7 mouse cellular contexts compared by ENCODE assay signal in genomic region chr9:102933925-102934721, GRCm38 (mm10). TPM values are rescaled to one million over a fixed set of nuclear protein-coding genes. Genes with fewer than 3 reads are reported as not detected.
A peak's percentile ranks its signal among the peaks of the same experiment; 100 is the strongest.
DNase-seq lines count a peak whose midpoint lies in the region; ATAC-seq and TF ChIP-seq lines count a peak whose summit lies in the region.

No protein-coding gene starts in this region.

- no peak overlapping the region for H3K27ac ChIP-seq in MEL (ENCODE audit: control insufficient read depth, low read depth, low read length)
- H3K27ac ChIP-seq in hindbrain, embryonic 15.5 days (replicated peaks), result no peak overlapping the region

- H3K4me1 ChIP-seq in MEL (ENCODE audit: control insufficient read depth in 1 of 2, insufficient read depth in 2 of 2, low read length in 2 of 2), result peaks cover 0 to 5% of the 10 kb centered on the region in 2 experiments; a peak in 1 of 4 replicates
- no peaks in the 10 kb centered on the region; the same call in 1 of the 2 replicates for H3K4me1 ChIP-seq in hindbrain, embryonic 15.5 days (replicated peaks)

- intact Hi-C loops in left cerebral cortex, postnatal 10 days (cut with DNase I), result no loop called here
- intact Hi-C loops in gastrocnemius, postnatal 14 days (cut with DNase I; ENCODE audit: low total_unique reads), result no loop called here

- ATAC-seq in hindbrain, embryonic 15.5 days (ENCODE audit: low FRiP score, low read depth), result no peak

- H3K79me2 ChIP-seq in MEL (ENCODE audit: control insufficient read depth, insufficient read depth, low read length, poor library complexity), result no peaks in the 10 kb centered on the region

- no peak for TF ChIP-seq RAD21 in MEL (IDR thresholded peaks at IDR 0.05; ENCODE audit: low read depth, low read length)

- no peak for TF ChIP-seq CTCF in MEL (IDR thresholded peaks at IDR 0.05 in 2 of 3, conservative IDR thresholded peaks at IDR 0.05 in 1 of 3; ENCODE audit: control insufficient read depth in 1 of 3, insufficient read depth in 1 of 3, low read depth in 2 of 3, low read length in 3 of 3, poor library complexity in 1 of 3, severe bottlenecking in 1 of 3)
- TF ChIP-seq CTCF in brain, embryonic 14.5 days (IDR thresholded peaks at IDR 0.05; ENCODE audit: borderline replicate concordance, extremely low read depth, insufficient read depth, insufficient read length), result no peak

- DNase-seq in MEL (ENCODE audit: low read depth, low spot score), result no peak
- DNase-seq in brain, embryonic 14.5 days (ENCODE audit: low read depth), result peak; percentile 39
- DNase-seq in lung, postnatal 25 days (ENCODE audit: low spot score), result peak; percentile 27
- DNase-seq in left cerebral cortex, adult 8-10 months (ENCODE audit: low spot score in 2 of 2), result no peak
- no peak for DNase-seq in left cerebral cortex, postnatal 10 days (ENCODE audit: extremely low spot score in 1 of 2, low spot score in 2 of 2)
- no peak for DNase-seq in gastrocnemius, postnatal 14 days

- TF ChIP-seq POLR2A in MEL (IDR thresholded peaks at IDR 0.05; ENCODE audit: control insufficient read depth in 1 of 2, insufficient read depth in 1 of 2, low read depth in 1 of 2, low read length in 2 of 2, poor library complexity in 1 of 2), result no peak
- TF ChIP-seq POLR2A in brain, embryonic 14.5 days (IDR thresholded peaks at IDR 0.05; ENCODE audit: borderline replicate concordance, extremely low read depth, insufficient read depth, insufficient read length, poor library complexity, severe bottlenecking), result no peak

- H3K4me2 ChIP-seq in hindbrain, embryonic 15.5 days, result peak overlapping the region; percentile 3; the same call in 1 of the 2 replicates

- H3K9ac ChIP-seq in MEL (ENCODE audit: control insufficient read depth, low read depth, low read length, poor library complexity, severe bottlenecking), result no peak overlapping the region
- H3K9ac ChIP-seq in hindbrain, embryonic 15.5 days, result no peak overlapping the region

- no peak for TF ChIP-seq EP300 in MEL (IDR thresholded peaks at IDR 0.05; ENCODE audit: low read depth in 1 of 2, low read length in 2 of 2)

- no peaks in the 10 kb centered on the region for H3K9me3 ChIP-seq in MEL (replicated peaks; ENCODE audit: insufficient read depth, low read length)
- H3K9me3 ChIP-seq in hindbrain, embryonic 15.5 days, result no peaks in the 10 kb centered on the region

- H3K4me3 ChIP-seq in MEL (ENCODE audit: control insufficient read depth in 1 of 2, insufficient read depth in 1 of 2, low read depth in 2 of 2, low read length in 2 of 2), result no peak overlapping the region
- no peak overlapping the region for H3K4me3 ChIP-seq in hindbrain, embryonic 15.5 days

- H3K27me3 ChIP-seq in MEL (ENCODE audit: control insufficient read depth in 1 of 2, insufficient read depth in 2 of 2, low read length in 2 of 2), result no peaks in the 10 kb centered on the region
- no peaks in the 10 kb centered on the region for H3K27me3 ChIP-seq in hindbrain, embryonic 15.5 days

- no peaks in the 10 kb centered on the region for H3K36me3 ChIP-seq in MEL (ENCODE audit: control insufficient read depth in 1 of 2, insufficient read depth in 2 of 2, low read length in 2 of 2)
- no peaks in the 10 kb centered on the region for H3K36me3 ChIP-seq in hindbrain, embryonic 15.5 days

- 57% methylated on average over 20 of the region's 20 CpGs for WGBS in hindbrain, embryonic 15.5 days

TF ChIP-seq in MEL, 35 proteins besides CTCF, POLR2A, EP300 and RAD21:
- peak; percentile 72 for TF ChIP-seq USF1 (IDR thresholded peaks at IDR 0.05; ENCODE audit: low read depth, low read length)
- TF ChIP-seq SMC3 (IDR thresholded peaks at IDR 0.05; ENCODE audit: low read depth, low read length), result no peak

RNA-seq across cellular contexts. Expression of gene Slco2a1, which starts 54.4 kb away (rescaled TPM):
- total RNA-seq in MEL (2012; rRNA removed), result not detected in 2 replicates
- polyA plus RNA-seq in MEL (2012; ENCODE audit: insufficient read depth in 1 of 2, insufficient read length in 2 of 2, low read depth in 1 of 2, low replicate concordance in 2 of 2, missing spikeins in 1 of 2), result under 1 TPM in 1 of 2 experiments, not detected in 1; 0.01 TPM
- 1.2 and 1.9 TPM in 2 replicates for polyA plus RNA-seq in brain, embryonic 14.5 days (2012; rRNA removed)
- 2.7 and 3.3 TPM in 2 replicates for polyA plus RNA-seq in hindbrain, embryonic 15.5 days (2015; fragmentation: Nextera tagmentation; extraction: Ambion mirVana)
- under 1 TPM; 0.72 to 0.98 (median 0.85) TPM for total RNA-seq in left cerebral cortex, adult 8-10 months (2022)
- 1 to 10 TPM; 1.9 to 3.2 TPM for total RNA-seq in left cerebral cortex, postnatal 10 days (2021)
- under 1 TPM; 0.62 to 0.78 TPM for total RNA-seq in gastrocnemius, postnatal 14 days (2021)

Comparison
In these comparisons a context has a peak if more than half of its experiments do, and no peak if none do; other contexts are left out.
1. DNase-seq: peak in brain, embryonic 14.5 days (single experiment) and lung, postnatal 25 days (single experiment); none in MEL (single experiment), left cerebral cortex, adult 8-10 months (0 of 2), left cerebral cortex, postnatal 10 days (0 of 2) and gastrocnemius, postnatal 14 days (single experiment).